Mouse (Mus musculus) limb, embryonic 12.5 days (tissue): ENCODE measurements around the gene Gm20696. TPM values are rescaled to one million over a fixed set of nuclear protein-coding genes. Genes with fewer than 3 reads are reported as not detected.

Experiments
- ATAC-seq: fragments of 200-750 bp; cut with Nextera tagmentation; 2 replicates; pipeline ENCODE4 v1.8.0; 2017; ENCODE audit warnings: low read depth, moderate TSS enrichment; ENCODE audit not compliant: insufficient number of reproducible peaks, insufficient read depth, low FRiP score, low TSS enrichment
- H3K27ac ChIP-seq: fragments of 300-500 bp; sonication (generic); 2 replicates; pipeline ENCODE4 v1.5.1; 2016; ENCODE audit warnings: mild to moderate bottlenecking, moderate library complexity
- H3K27me3 ChIP-seq: fragments of 300-500 bp; sonication (generic); 2 replicates; pipeline ENCODE4 v1.6.1; 2016; ENCODE audit warnings: mild to moderate bottlenecking, moderate library complexity
- H3K36me3 ChIP-seq: fragments of 300-500 bp; sonication (generic); 2 replicates; pipeline ENCODE4 v1.6.1; 2016; ENCODE audit warnings: mild to moderate bottlenecking, moderate library complexity
- H3K4me1 ChIP-seq: fragments of 300-500 bp; sonication (generic); replicated peaks from 2 replicates; pipeline ENCODE4 v1.6.1; 2016
- H3K4me2 ChIP-seq: fragments of 300-500 bp; sonication (generic); 2 replicates; pipeline ENCODE4 v1.6.1; 2016; ENCODE audit warnings: mild to moderate bottlenecking, moderate library complexity
- H3K4me3 ChIP-seq: fragments of 300-500 bp; sonication (generic); replicated peaks from 2 replicates; pipeline ENCODE4 v1.5.1; 2016; ENCODE audit warnings: mild to moderate bottlenecking
- H3K9ac ChIP-seq: fragments of 300-500 bp; sonication (generic); replicated peaks from 2 replicates; pipeline ENCODE4 v1.6.1; 2016; ENCODE audit warnings: mild to moderate bottlenecking, moderate library complexity
- H3K9me3 ChIP-seq: fragments of 300-500 bp; sonication (generic); 2 replicates; pipeline ENCODE4 v1.6.1; 2016; ENCODE audit warnings: mild to moderate bottlenecking, moderate library complexity
- WGBS: fragments of 180-500 bp; shearing (Covaris S2); methylation state at CpG from one replicate; pipeline ENCODE4 v1.1.7; 2016; 5-methylcytosine and 5-hydroxymethylcytosine counted together
- polyA plus RNA-seq: library from polyadenylated mRNA; unstranded; fragments of >200 nt; fragmentation: Nextera tagmentation; extraction: Ambion mirVana; gene quantifications from 2 replicates; pipeline ENCODE4 v1.2.1, GENCODE M21; 2016

Gene Gm20696
- polyA plus RNA-seq, 1 experiment from 2014 or later: 7.6 TPM

DNA sequence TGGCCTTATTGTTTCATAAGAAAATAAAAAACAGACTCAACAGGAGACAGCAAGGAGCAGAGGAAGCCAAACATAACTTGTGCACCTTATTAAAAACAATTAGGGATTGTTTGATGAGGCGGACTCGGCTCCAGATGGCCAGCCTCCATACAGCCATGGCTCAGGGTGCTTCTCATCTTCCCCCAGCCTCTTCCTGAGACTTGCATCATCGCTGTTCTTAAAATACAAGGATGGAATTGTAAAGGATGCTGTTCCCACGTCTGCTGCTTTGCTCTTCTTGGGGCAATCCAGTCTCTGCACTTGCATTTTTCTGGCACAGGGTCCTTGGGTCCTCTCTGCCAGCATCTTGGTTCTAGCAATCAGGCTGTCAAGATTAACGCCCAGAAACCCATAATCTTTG, 94.5 kb downstream of the Gm20696 start:
- peaks cover 3% of the 10 kb centered on the region; the same call in 1 of the 2 replicates for H3K9me3 ChIP-seq
- H3K9ac ChIP-seq: no peak overlapping the region
- WGBS: 79% methylated on average over 5 of the region's 5 CpGs
- no peak overlapping the region for H3K4me3 ChIP-seq
- no peak for ATAC-seq
- no peaks in the 10 kb centered on the region for H3K27me3 ChIP-seq
- no peaks in the 10 kb centered on the region for H3K36me3 ChIP-seq
- no peak overlapping the region for H3K4me2 ChIP-seq
- no peak overlapping the region for H3K27ac ChIP-seq
- H3K4me1 ChIP-seq: no peaks in the 10 kb centered on the region; the same call in 1 of the 2 replicates

DNA sequence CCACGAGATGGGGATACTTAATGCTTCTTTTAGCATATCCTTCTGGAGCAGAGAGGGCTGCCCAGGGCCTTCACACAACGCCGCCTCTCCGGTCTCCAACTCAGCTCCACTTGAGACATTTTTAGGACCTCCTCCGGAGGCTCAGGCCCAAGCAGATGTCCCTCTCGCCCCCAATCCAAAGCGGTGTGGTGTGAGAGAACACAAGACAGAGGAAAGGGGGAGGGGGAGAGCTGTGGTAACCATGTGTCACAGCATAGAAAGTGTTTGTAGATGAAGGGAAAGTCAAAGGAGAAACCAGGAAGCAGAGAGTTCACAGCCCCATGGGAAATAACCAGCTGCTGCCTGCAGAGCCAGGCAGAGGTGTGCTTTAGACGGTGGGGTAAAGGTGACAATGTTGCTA, 99.7 kb downstream of the Gm20696 start:
- H3K9me3 ChIP-seq: no peaks in the 10 kb centered on the region
- H3K27me3 ChIP-seq: no peaks in the 10 kb centered on the region
- WGBS: 48% methylated on average over 8 of the region's 8 CpGs
- no peaks in the 10 kb centered on the region for H3K36me3 ChIP-seq
- no peak overlapping the region for H3K4me2 ChIP-seq
- H3K27ac ChIP-seq: no peak overlapping the region
- no peak overlapping the region for H3K4me3 ChIP-seq
- ATAC-seq: no peak
- no peak overlapping the region for H3K9ac ChIP-seq
- no peaks in the 10 kb centered on the region; the same call in 1 of the 2 replicates for H3K4me1 ChIP-seq

DNA sequence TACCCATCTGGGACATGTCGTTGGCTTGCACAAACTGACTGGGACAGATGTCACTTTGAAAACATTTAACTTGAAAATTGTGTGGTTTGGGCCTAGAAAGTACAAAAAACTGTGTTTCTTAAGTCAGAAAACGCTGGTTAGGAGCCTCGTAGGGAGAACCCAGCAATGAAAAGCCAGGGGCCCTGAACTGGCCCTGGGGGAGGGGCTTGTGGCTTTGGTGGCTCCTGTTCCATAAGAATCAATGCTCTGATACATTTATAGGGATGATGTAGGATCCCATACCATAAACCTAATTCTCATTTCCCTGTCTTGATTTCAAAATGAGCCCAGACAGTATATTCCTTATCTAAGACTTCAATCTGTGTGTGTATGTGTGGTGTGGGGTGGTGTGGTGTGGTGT, 101.8 kb downstream of the Gm20696 start:
- no peak overlapping the region for H3K4me3 ChIP-seq
- no peak overlapping the region for H3K9ac ChIP-seq
- H3K9me3 ChIP-seq: no peaks in the 10 kb centered on the region
- WGBS: 74% methylated on average over 3 of the region's 3 CpGs
- no peak overlapping the region for H3K27ac ChIP-seq
- no peak for ATAC-seq
- H3K4me2 ChIP-seq: no peak overlapping the region
- H3K27me3 ChIP-seq: no peaks in the 10 kb centered on the region
- H3K4me1 ChIP-seq: no peaks in the 10 kb centered on the region; the same call in 1 of the 2 replicates
- H3K36me3 ChIP-seq: no peaks in the 10 kb centered on the region

DNA sequence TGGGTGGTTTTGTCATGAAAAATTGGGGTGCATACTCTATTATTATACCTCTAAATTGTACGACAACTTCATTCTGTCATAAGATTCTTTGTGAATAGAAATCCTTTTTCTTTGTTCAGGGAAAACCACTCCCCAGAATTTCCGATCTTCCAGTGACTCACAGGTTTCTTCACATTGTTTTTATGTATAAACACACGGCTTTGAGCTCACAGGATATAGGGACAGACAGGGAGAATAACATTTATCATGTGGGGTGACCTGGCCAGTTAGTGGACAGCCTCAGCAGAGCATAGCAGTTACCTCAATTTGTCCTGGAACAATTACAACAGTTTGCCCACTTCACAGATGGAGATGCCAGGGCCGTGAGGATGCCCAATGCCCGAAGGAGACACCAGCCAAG, 109.6 kb downstream of the Gm20696 start:
- 87% methylated on average over 5 of the region's 5 CpGs for WGBS
- Histone ChIP-seq H3K9ac (no peak overlapping the region), H3K9me3 (no peaks in the 10 kb centered on the region), H3K4me1 (no peaks in the 10 kb centered on the region), H3K27ac (no peak overlapping the region), H3K27me3 (no peaks in the 10 kb centered on the region), H3K36me3 (no peaks in the 10 kb centered on the region), H3K4me3 (no peak overlapping the region), H3K4me2 (no peak overlapping the region)
- ATAC-seq: no peak

DNA sequence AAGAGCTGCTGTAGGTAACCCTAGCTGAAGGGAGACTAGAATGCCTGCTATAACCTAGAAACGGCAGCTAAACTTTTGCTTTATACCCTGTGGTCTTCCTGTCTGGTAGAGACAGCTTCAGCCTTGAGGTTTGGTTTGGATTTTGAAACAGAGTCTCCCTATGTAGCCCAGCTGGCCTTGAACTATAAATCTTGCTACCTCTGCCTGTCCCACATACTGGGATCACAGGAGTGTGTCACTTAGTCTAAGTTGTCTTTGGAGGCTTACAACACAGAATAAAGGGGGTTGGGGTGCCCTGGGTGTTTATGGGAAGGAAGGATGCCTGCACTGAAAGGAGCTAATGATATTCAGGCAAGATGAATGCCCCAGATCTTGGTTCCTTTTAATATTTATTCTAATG, 113.8 kb downstream of the Gm20696 start:
- Histone ChIP-seq H3K9ac (no peak overlapping the region), H3K9me3 (no peaks in the 10 kb centered on the region), H3K36me3 (no peaks in the 10 kb centered on the region), H3K27ac (no peak overlapping the region), H3K27me3 (no peaks in the 10 kb centered on the region), H3K4me1 (no peaks in the 10 kb centered on the region), H3K4me2 (no peak overlapping the region), H3K4me3 (no peak overlapping the region)
- ATAC-seq: no peak
- WGBS: 73% methylated on average over 1 of the region's 1 CpGs

DNA sequence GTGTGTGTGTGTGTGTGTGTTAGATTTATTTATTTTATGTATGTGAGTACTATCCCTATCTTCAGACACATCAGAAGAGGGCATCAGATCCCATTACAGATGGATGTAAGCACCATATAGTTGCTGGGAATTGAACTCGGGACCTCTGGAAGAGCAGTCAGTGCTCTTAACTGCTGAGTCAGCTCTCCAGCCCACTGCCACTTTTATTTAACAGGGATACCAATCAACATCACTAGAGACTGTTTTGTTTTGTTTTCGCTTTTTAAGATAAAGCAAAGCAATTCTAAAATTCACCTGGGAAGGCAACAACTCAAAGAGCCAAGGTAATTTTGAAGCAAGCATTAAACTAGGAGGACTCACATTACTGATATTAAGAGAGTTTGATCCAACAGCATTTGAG, 120.2 kb downstream of the Gm20696 start:
- ATAC-seq: no peak
- 91% methylated on average over 2 of the region's 2 CpGs for WGBS
- H3K36me3 ChIP-seq: no peaks in the 10 kb centered on the region
- H3K4me2 ChIP-seq: no peak overlapping the region
- H3K4me3 ChIP-seq: no peak overlapping the region
- no peaks in the 10 kb centered on the region for H3K4me1 ChIP-seq
- no peak overlapping the region for H3K27ac ChIP-seq
- H3K9ac ChIP-seq: no peak overlapping the region
- no peaks in the 10 kb centered on the region for H3K9me3 ChIP-seq
- no peaks in the 10 kb centered on the region for H3K27me3 ChIP-seq

DNA sequence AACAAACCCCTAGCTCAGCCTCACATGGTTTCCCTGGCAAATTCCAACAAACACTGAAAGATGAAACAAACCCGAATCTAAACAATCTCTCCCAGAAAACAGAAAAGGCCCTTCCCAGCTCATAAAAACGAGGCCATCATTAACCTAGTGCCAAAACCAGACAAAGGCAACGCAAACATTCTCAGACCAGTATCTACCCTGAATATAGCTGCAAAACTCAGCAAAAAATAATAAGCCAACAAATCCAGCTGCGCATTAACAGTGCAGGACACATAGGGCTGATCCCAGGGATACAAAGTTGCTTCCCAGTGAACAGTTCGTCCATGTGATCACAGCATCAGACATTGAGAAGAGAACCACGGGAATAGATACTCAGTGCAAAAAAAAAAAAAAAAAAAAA, 121.2 kb downstream of the Gm20696 start:
- Histone ChIP-seq H3K27me3 (no peaks in the 10 kb centered on the region), H3K4me1 (no peaks in the 10 kb centered on the region), H3K9ac (no peak overlapping the region), H3K9me3 (no peaks in the 10 kb centered on the region), H3K27ac (no peak overlapping the region), H3K4me3 (no peak overlapping the region), H3K36me3 (no peaks in the 10 kb centered on the region), H3K4me2 (no peak overlapping the region)
- ATAC-seq: no peak
- WGBS: 53% methylated on average over 6 of the region's 6 CpGs

DNA sequence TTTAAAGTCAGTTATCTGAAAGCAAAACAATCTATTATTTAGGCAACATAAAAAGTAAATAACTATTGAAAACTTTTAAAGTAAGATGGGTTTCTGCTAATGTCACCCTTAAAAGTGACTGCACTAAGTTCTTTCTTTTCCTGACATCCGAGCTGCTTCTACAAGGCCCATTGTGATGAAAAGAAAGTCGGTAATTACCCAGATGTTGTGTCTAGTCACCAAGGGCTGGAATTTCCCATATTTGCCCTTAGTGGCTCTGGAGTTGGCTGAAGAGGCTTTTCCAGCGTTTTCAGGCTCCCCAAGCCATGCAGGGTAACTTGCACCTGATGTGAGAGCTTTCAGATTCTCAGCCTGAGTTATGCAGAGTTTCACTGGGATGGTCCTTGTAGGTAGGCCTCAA, 125.5 kb downstream of the Gm20696 start:
- ATAC-seq: no peak
- no peak overlapping the region for H3K9ac ChIP-seq
- 31% methylated on average over 3 of the region's 3 CpGs for WGBS
- no peaks in the 10 kb centered on the region for H3K36me3 ChIP-seq
- no peak overlapping the region for H3K4me3 ChIP-seq
- H3K4me2 ChIP-seq: no peak overlapping the region
- no peak overlapping the region for H3K27ac ChIP-seq
- no peaks in the 10 kb centered on the region for H3K9me3 ChIP-seq
- no peaks in the 10 kb centered on the region; the same call in 1 of the 2 replicates for H3K4me1 ChIP-seq
- H3K27me3 ChIP-seq: no peaks in the 10 kb centered on the region

DNA sequence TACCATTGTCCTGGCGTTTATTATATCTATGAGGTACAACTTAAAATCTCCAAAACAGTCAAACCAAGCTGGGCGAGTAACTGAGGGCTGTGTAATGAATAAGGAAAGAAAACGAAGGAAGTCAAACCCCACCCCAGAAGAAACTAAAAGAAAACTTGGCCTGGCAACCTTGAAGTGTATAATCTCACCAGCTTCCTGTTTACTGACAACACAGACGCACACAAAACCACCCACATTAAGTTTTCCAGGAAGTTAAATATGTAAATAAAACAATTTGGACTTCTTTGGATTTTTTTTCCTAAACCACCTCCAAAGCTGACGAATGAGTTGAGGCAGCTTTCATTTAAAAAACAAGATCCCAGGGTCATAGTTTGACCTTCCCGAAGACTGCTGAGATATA, 125.9 kb downstream of the Gm20696 start:
- Histone ChIP-seq H3K36me3 (no peaks in the 10 kb centered on the region), H3K9me3 (no peaks in the 10 kb centered on the region), H3K4me2 (no peak overlapping the region), H3K4me3 (no peak overlapping the region), H3K27me3 (no peaks in the 10 kb centered on the region), H3K27ac (no peak overlapping the region), H3K4me1 (no peaks in the 10 kb centered on the region; the same call in 1 of the 2 replicates), H3K9ac (no peak overlapping the region)
- ATAC-seq: no peak
- WGBS: 81% methylated on average over 6 of the region's 6 CpGs

DNA sequence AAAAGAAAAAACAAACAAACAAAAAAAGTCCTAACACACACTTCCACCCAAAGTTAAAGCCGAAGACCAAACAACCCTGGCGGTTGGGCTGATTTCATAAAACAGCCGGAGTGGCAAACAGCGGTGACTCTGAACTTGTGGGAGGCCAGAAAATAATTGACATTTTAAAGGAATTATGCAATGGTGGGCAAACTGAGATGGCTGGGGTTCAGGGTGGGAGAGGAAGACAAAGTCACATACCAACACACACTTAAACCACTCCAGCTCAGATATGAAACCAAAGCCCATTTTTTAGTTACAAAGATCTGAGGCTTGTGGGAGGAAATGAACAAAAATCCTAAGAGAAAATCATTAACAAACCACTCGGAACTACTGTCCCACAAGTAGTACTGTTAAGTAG, 126.5 kb downstream of the Gm20696 start:
- Histone ChIP-seq H3K9ac (no peak overlapping the region), H3K4me3 (no peak overlapping the region), H3K4me2 (no peak overlapping the region), H3K4me1 (no peaks in the 10 kb centered on the region; the same call in 1 of the 2 replicates), H3K36me3 (no peaks in the 10 kb centered on the region), H3K9me3 (no peaks in the 10 kb centered on the region), H3K27ac (no peak overlapping the region), H3K27me3 (no peaks in the 10 kb centered on the region)
- WGBS: 82% methylated on average over 5 of the region's 5 CpGs
- no peak for ATAC-seq

DNA sequence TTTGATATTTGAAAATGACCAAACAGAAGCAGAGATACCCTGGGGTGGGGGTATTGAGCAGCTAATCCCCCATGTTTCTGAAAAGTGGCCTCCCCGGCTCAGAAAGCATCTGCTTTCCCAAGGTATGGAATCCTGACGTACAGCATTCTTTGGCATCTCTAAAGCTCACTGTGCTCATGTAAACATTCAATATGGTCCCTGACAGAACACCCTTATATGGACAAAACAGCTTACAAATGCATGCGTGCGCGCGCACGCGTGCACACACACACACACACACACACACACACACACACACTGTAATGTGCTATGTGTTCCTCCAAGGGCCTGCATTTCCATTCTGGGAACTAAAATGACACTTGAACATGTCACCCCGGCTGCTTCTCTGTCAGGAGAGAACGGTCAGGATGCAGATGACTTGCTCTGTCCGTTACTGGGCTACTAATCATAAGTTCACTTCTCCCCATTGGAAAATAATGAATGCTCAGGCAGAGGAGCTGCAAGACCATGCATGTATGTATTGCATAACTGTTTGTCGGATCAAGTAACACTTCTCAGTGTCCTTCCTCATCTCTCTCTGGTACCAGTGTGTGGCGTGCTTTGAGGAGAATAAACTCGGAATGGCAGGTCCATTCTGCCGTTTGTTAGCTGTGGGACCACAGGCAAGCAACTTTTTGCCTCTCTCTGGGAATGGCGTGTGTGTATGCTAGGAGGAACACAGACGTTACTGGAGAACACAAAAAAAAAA, 128.2 kb downstream of the Gm20696 start:
- WGBS: 76% methylated on average over 17 of the region's 17 CpGs
- Histone ChIP-seq H3K4me2 (no peak overlapping the region), H3K4me3 (no peak overlapping the region), H3K36me3 (no peaks in the 10 kb centered on the region), H3K27me3 (no peaks in the 10 kb centered on the region), H3K27ac (no peak overlapping the region), H3K9ac (no peak overlapping the region), H3K9me3 (no peaks in the 10 kb centered on the region), H3K4me1 (no peaks in the 10 kb centered on the region; the same call in 1 of the 2 replicates)
- no peak for ATAC-seq

DNA sequence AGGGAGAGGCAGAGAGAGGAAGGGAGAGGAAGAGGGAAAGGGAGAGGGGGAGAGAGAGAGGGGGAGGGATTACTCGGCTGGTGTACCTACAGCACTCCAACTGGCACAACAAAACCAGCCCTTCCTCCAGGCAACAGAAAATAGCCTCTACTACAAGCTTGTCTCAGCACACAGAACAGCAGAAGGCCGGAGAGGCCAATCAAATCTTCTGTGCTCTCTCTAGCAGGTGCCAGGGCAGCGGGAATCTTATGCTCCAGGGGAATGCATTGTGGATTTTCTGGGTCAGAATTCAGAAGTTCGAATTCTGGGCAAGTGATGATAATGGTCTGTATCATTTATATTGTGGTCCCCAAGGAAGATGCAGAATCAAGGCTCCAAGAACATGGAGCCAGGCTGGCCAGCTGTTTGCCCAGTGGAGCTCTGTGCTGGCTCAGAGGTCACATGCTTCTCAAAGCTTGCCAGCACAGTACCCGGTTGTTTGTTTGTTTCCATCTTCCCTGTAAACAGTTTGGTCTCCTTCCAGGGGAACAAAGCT, 132.3 kb downstream of the Gm20696 start:
- WGBS: 56% methylated on average over 5 of the region's 5 CpGs
- no peak for ATAC-seq
- no peak overlapping the region for H3K9ac ChIP-seq

More for the DNA sequence above, 132.3 kb downstream of the Gm20696 start:
- H3K27me3 ChIP-seq: no peaks in the 10 kb centered on the region
- H3K27ac ChIP-seq: no peak overlapping the region
- H3K9me3 ChIP-seq: no peaks in the 10 kb centered on the region
- no peak overlapping the region for H3K4me2 ChIP-seq
- peaks cover 3% of the 10 kb centered on the region; the same call in 1 of the 2 replicates for H3K4me1 ChIP-seq
- no peaks in the 10 kb centered on the region for H3K36me3 ChIP-seq
- no peak overlapping the region for H3K4me3 ChIP-seq
